Mouse (Mus musculus): Measurements from ENCODE around the gene Eva1a.

The Eva1a gene

GRCm38 (mm10) chr6:82040834-82041487 is at the start of gene Eva1a:
Eva1a (plus strand) TSS chr6:82041043.
- no peak for TF ChIP-seq GATA4 (IDR thresholded peaks at IDR 0.05; ENCODE audit: insufficient replicate concordance, low read length)

- TF ChIP-seq GATA4 (IDR thresholded peaks at IDR 0.05; ENCODE audit: insufficient replicate concordance, low read length), result no peak
Measured at GRCm38 (mm10) chr6:82012392-82012791, 28.5 kb upstream of the Eva1a start.

- TF ChIP-seq GATA4 (IDR thresholded peaks at IDR 0.05; ENCODE audit: insufficient replicate concordance, low read length), result no peak
Measured at GRCm38 (mm10) chr6:82021074-82021473, 19.8 kb upstream of the Eva1a start.

GRCm38 (mm10) chr6:82021494-82021893 is 19.3 kb upstream of the Eva1a start:
- TF ChIP-seq GATA4 (IDR thresholded peaks at IDR 0.05; ENCODE audit: insufficient replicate concordance, low read length), result no peak

GRCm38 (mm10) chr6:82029611-82030510 is 11.0 kb upstream of the Eva1a start:
- TF ChIP-seq GATA4 (IDR thresholded peaks at IDR 0.05; ENCODE audit: insufficient replicate concordance, low read length), result no peak

- no peak for TF ChIP-seq GATA4 (IDR thresholded peaks at IDR 0.05; ENCODE audit: insufficient replicate concordance, low read length)
Measured at GRCm38 (mm10) chr6:82030511-82030884, 10.3 kb upstream of the Eva1a start.

GRCm38 (mm10) chr6:82037211-82037610 is 3.6 kb upstream of the Eva1a start:
- TF ChIP-seq GATA4 (IDR thresholded peaks at IDR 0.05; ENCODE audit: insufficient replicate concordance, low read length), result no peak

- TF ChIP-seq GATA4 (IDR thresholded peaks at IDR 0.05; ENCODE audit: insufficient replicate concordance, low read length), result peak; percentile 48; the same call in 1 of the 2 replicates
Measured at GRCm38 (mm10) chr6:82039193-82039592, 1.6 kb upstream of the Eva1a start.

- TF ChIP-seq GATA4 (IDR thresholded peaks at IDR 0.05; ENCODE audit: insufficient replicate concordance, low read length), result no peak
Measured at GRCm38 (mm10) chr6:82039968-82040367, 875 bp upstream of the Eva1a start.

GRCm38 (mm10) chr6:82041488-82042295 is 849 bp downstream of the Eva1a start:
- TF ChIP-seq GATA4 (IDR thresholded peaks at IDR 0.05; ENCODE audit: insufficient replicate concordance, low read length), result no peak

GRCm38 (mm10) chr6:82042296-82043125 is 1.7 kb downstream of the Eva1a start:
- peak; percentile 37; the same call in 1 of the 2 replicates for TF ChIP-seq GATA4 (IDR thresholded peaks at IDR 0.05; ENCODE audit: insufficient replicate concordance, low read length)

GRCm38 (mm10) chr6:82043634-82044033 is 2.8 kb downstream of the Eva1a start:
- no peak for TF ChIP-seq GATA4 (IDR thresholded peaks at IDR 0.05; ENCODE audit: insufficient replicate concordance, low read length)

- no peak for TF ChIP-seq GATA4 (IDR thresholded peaks at IDR 0.05; ENCODE audit: insufficient replicate concordance, low read length)
Measured at GRCm38 (mm10) chr6:82044509-82044908, 3.7 kb downstream of the Eva1a start.

GRCm38 (mm10) chr6:82047977-82048376 is 7.1 kb downstream of the Eva1a start:
- TF ChIP-seq GATA4 (IDR thresholded peaks at IDR 0.05; ENCODE audit: insufficient replicate concordance, low read length), result no peak
